Mouse (Mus musculus) mesoderm, embryonic 11.5 days (tissue): ENCODE data around the gene Skp2.
A peak's percentile ranks its signal among the peaks of the same experiment; 100 is the strongest.

Source experiments
- DNase-seq: peaks from one replicate; pipeline ENCODE4 v3.0.0-alpha.2; 2012; ENCODE audit warnings: low read depth, low spot score

The Skp2 gene

GRCm38 (mm10) chr15:9113556-9113955 lies 41.7 kb downstream of the Skp2 start:
- no peak for DNase-seq

GRCm38 (mm10) chr15:9111648-9112047 lies 43.6 kb downstream of the Skp2 start:
- DNase-seq, result no peak

- no peak for DNase-seq
Observed at GRCm38 (mm10) chr15:9110526-9111347, 44.5 kb downstream of the Skp2 start.

GRCm38 (mm10) chr15:9106303-9107074 lies 48.7 kb downstream of the Skp2 start:
- DNase-seq, result no peak

- no peak for DNase-seq
Observed at GRCm38 (mm10) chr15:9100446-9101077, 54.7 kb downstream of the Skp2 start.

- DNase-seq, result no peak
Observed at GRCm38 (mm10) chr15:9096865-9097264, 58.4 kb downstream of the Skp2 start.

- DNase-seq, result peak; percentile 50
Observed at GRCm38 (mm10) chr15:9094366-9094750, 60.9 kb downstream of the Skp2 start.

GRCm38 (mm10) chr15:9093598-9094365 lies 61.4 kb downstream of the Skp2 start:
- no peak for DNase-seq

GRCm38 (mm10) chr15:9090662-9091061 lies 64.6 kb downstream of the Skp2 start:
- no peak for DNase-seq

GRCm38 (mm10) chr15:9089136-9089720 lies 66.0 kb downstream of the Skp2 start:
- no peak for DNase-seq

- DNase-seq, result no peak
Observed at GRCm38 (mm10) chr15:9088683-9089072, 66.5 kb downstream of the Skp2 start.

- no peak for DNase-seq
Observed at GRCm38 (mm10) chr15:9087895-9088682, 67.1 kb downstream of the Skp2 start.

GRCm38 (mm10) chr15:9087421-9087820 lies 67.8 kb downstream of the Skp2 start:
- DNase-seq, result no peak

- DNase-seq, result no peak
Observed at GRCm38 (mm10) chr15:9086813-9087212, 68.4 kb downstream of the Skp2 start.

GRCm38 (mm10) chr15:9082753-9083152 lies 72.5 kb downstream of the Skp2 start:
- DNase-seq, result no peak

GRCm38 (mm10) chr15:9081294-9081693 lies 73.9 kb downstream of the Skp2 start:
- no peak for DNase-seq

- DNase-seq, result no peak
Observed at GRCm38 (mm10) chr15:9080206-9080605, 75.0 kb downstream of the Skp2 start.

GRCm38 (mm10) chr15:9079626-9080025 lies 75.6 kb downstream of the Skp2 start:
- DNase-seq, result no peak

GRCm38 (mm10) chr15:9078481-9079300 lies 76.5 kb downstream of the Skp2 start:
- DNase-seq, result no peak
